Mouse (Mus musculus): Measurements from ENCODE around the gene Plxna1.

Gene Plxna1

GRCm38 (mm10) chr6:89361418-89362280 is 771 bp downstream of the Plxna1 start:
- DNase-seq (ENCODE audit: low spot score), result no peak

- DNase-seq (ENCODE audit: low spot score), result peak; percentile 30
These were observed 1.6 kb downstream of the Plxna1 start for GRCm38 (mm10) chr6:89360709-89361417.

- DNase-seq (ENCODE audit: low spot score), result peak; percentile 23
These were observed 2.4 kb downstream of the Plxna1 start for GRCm38 (mm10) chr6:89359771-89360708.

- DNase-seq (ENCODE audit: low spot score), result no peak
These were observed 3.2 kb downstream of the Plxna1 start for GRCm38 (mm10) chr6:89359192-89359591.

GRCm38 (mm10) chr6:89355661-89356060 is 6.8 kb downstream of the Plxna1 start:
- no peak for DNase-seq (ENCODE audit: low spot score)

DNA sequence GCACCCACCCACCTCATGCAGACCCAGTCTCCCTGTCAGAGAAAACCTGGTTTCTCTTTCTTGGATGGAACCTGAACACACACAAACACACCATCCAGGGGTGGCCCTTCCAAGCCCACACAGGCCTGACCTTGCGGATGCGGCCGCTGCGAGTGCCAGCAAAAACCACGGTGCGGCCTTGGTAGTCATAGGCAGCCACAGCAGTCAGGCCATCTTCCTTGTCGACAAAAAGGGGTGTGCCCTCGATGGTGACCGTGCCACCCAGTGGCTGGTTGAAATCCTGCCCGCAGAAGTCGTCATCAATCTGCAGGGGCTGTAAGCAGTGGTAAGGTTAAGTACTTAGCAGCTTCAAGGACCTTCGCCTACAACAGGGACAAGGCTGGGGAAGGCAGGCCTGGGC is 7.7 kb downstream of the Plxna1 start:
- DNase-seq (ENCODE audit: low spot score), result no peak

- no peak for DNase-seq (ENCODE audit: low spot score)
These were observed 8.3 kb downstream of the Plxna1 start for GRCm38 (mm10) chr6:89354076-89354475.

DNA sequence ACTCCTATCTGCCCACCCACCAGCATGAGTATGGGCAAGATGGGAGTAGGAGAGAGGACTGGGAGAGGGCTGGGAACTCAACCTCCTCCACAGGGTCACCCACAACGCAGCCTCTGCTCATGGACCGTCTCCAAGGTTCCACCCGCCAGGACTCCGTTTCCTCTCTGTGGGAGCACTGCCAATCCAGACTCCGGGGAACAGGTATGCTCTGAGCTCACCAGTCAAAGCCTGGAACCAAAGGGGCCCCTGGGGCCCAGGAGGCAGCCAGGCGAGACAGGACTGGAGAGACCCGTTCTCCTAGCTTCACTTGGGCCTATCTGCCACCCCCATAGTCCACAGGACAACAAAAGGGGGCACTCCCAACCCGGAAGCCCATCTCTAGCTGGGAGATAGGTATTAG is 9.3 kb downstream of the Plxna1 start:
- no peak for DNase-seq (ENCODE audit: low spot score)

- no peak for DNase-seq (ENCODE audit: low spot score)
These were observed 10.8 kb downstream of the Plxna1 start for GRCm38 (mm10) chr6:89351441-89352137.

DNA sequence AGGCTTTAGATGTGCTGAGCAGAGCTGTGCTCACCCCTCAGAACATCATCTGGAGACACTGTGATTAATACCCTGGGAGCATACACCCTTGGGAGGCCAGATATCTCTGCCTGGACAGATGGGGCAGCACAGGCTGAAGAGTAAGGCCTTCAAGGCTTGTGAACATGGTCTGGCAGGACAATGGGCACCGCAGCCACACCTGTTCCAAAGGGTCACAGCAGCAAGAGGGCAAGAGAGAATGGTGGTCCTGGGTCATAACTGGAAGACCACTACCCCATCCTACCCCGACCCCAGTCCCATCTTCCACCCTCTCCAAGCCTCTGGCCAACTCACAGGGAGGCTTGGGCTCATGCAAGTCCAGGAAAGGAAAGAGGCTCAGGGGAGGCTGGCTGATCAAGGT is 11.9 kb downstream of the Plxna1 start:
- DNase-seq (ENCODE audit: low spot score), result no peak

- DNase-seq (ENCODE audit: low spot score), result no peak
These were observed 12.3 kb downstream of the Plxna1 start for GRCm38 (mm10) chr6:89350037-89350515.

DNA sequence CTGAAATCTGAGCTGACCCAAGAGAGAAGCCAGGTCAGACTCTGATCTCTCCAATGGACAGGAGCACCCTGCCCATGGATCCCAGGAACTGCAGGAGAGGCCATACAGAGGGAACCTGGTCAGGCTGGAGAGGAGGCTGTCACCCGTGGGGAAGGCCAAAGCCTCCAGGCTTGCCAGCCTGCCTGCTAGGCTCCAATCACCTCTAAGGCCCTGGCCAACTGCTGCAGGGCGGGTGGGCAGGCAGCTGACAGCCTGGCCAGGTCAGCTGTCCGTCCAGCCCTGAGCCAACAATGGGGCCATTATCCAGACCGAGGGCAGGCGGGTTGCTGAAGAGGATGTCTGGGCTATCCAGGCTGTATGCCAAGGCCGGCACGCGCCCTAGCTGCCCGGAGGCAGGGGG is 14.1 kb downstream of the Plxna1 start:
- DNase-seq (ENCODE audit: low spot score), result no peak

DNA sequence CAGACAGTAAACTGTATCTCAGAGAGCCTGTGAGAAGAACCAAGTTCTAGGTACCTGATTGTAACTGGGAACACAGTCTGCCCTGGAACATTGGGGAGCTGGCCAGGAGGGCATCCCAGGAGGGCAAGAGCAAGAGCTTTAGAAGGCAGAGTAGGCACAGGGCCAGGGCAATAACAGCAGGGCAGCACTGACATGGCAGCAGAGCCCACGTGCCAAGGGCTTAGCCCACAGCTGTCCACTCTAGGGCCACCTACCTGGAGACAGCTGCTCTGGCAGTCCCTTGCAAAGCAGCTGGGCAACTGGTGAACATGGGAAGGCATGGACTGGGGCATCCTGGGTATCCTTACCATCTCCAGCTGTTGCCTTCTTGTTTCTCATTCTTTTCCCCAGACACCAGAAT is 14.6 kb downstream of the Plxna1 start:
- DNase-seq (ENCODE audit: low spot score), result no peak

GRCm38 (mm10) chr6:89345855-89346254 is 16.6 kb downstream of the Plxna1 start:
- no peak for DNase-seq (ENCODE audit: low spot score)

DNA sequence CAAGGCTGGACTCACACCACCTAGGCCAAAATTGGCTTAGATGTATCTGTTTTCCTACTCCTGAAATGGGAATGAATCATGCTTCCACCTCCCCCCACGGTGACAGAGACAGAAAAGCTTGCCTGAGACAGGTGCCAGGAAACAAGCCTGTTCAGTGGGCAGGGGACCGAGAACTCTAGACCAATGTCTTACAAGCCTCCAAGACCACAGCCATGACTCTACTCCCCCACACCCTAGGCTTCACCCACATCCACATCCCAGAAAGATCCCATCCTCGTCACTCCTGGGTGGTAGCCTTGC is 17.0 kb downstream of the Plxna1 start:
- DNase-seq (ENCODE audit: low spot score), result no peak

GRCm38 (mm10) chr6:89344613-89345485 is 17.6 kb downstream of the Plxna1 start:
- DNase-seq (ENCODE audit: low spot score), result no peak

DNA sequence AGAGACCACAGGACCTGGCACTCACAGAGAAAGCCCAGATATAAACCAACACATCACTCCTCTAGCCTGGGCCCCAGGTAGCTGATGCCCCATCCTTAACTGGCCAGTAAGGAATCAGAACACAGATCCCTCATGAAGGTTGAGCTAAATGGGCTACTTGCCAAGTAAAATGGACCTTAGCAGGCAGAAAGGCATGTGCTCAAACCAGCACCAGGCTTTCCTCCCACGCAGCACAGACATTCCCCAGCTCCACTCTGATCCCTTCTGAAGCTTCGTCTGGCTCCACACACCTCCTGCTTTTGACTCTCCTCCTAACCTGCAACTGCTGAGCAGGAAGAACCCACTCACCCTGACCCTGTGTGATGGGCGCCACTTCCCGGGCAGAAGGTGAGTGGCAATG is 20.4 kb downstream of the Plxna1 start:
- DNase-seq (ENCODE audit: low spot score), result no peak

DNA sequence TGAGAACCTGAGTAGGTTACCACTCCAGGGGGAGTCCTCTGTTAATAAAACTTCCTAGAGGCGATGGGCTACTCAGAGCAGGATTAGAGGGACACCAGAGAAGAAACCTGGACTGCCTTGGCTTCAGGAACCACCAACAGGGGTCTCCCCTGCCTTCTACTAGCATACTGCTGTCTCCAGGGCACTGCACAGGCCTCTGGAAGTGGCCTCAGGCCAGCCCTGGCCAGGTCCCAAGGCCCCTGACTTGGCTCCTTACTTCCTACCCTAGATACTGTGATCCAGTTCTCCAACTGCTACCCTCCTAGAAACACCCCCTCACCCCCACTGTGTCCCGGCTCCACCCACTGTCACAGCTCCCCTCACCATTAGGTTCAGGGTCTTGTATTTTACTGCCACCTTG is 23.0 kb downstream of the Plxna1 start:
- DNase-seq (ENCODE audit: low spot score), result no peak

DNA sequence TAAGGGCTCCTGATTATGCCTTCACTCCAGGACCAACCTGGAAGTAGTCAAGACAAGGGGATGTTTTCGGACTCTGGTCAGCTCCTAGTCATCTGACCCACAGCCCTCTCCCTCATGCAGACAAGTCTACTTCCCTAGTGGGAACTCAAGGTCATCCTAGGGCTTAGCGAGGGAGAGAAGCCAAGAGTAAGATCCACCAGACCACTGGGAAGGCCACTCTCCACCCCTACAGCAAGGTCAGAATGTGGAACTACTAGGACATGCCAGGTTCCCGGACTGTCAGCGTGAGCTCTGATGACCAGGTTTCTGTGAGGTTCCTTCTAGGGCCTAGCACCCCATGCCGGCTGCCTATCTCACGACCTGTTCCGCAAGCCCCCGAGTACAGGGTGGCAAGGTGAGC is 23.7 kb downstream of the Plxna1 start:
- no peak for DNase-seq (ENCODE audit: low spot score)

GRCm38 (mm10) chr6:89337574-89337973 is 24.8 kb downstream of the Plxna1 start:
- no peak for DNase-seq (ENCODE audit: low spot score)

Measured in c-Kit-positive CD71-positive TER-119-positive erythroid progenitor cells, embryonic 14.5 days (primary cell).